ENCODE assay signal across 22 mouse cellular contexts in the genomic region with DNA sequence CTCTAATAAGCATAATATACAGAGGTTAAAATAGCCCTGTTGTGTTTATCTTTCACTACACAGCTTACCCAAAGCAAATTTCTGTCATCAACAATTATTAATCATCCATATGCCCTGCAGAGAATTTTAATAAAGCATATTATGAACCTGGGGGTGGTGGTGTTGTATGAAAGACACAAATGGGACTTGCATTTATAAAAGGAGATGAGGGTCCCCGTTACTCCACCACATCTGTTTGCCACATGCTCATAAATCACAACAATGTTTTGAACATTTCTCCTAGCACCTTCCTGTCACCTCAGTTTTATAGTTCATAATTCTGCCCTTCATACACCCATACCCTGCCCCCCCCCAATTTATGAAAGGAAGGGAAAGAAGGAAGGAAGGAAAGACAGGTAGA.
"Had no signal": no experiment of that assay in that cellular context is flagged by ENCODE, and none has a peak within 500 bp of the region (broad histone marks: within the 10 kb centered on the region; RNA-seq: fewer than 3 reads in every experiment).

No protein-coding gene starts in this region.

- H3K36me3 ChIP-seq: kidney, embryonic 15.5 days; limb, embryonic 12.5 days; liver, embryonic 12.5 days; liver, embryonic 15.5 days; lung, embryonic 15.5 days; midbrain, embryonic 12.5 days; midbrain, embryonic 15.5 days had no signal

- H3K9ac ChIP-seq: kidney, embryonic 15.5 days; limb, embryonic 12.5 days; liver, embryonic 12.5 days; liver, embryonic 15.5 days; lung, embryonic 15.5 days; midbrain, embryonic 12.5 days; midbrain, embryonic 15.5 days had no signal

- H3K4me3 ChIP-seq: kidney, embryonic 15.5 days; limb, embryonic 12.5 days; liver, embryonic 12.5 days; liver, embryonic 15.5 days; lung, embryonic 15.5 days; midbrain, embryonic 12.5 days; midbrain, embryonic 15.5 days had no signal

- ATAC-seq: liver, embryonic 12.5 days; midbrain, embryonic 15.5 days had no signal

- H3K27me3 ChIP-seq: kidney, embryonic 15.5 days; limb, embryonic 12.5 days; liver, embryonic 12.5 days; liver, embryonic 15.5 days; lung, embryonic 15.5 days; midbrain, embryonic 12.5 days; midbrain, embryonic 15.5 days had no signal

- H3K4me1 ChIP-seq: kidney, embryonic 15.5 days; limb, embryonic 12.5 days; liver, embryonic 12.5 days; liver, embryonic 15.5 days; lung, embryonic 15.5 days; midbrain, embryonic 12.5 days; midbrain, embryonic 15.5 days had no signal

- H3K27ac ChIP-seq: kidney, embryonic 15.5 days; limb, embryonic 12.5 days; liver, embryonic 12.5 days; liver, embryonic 15.5 days; lung, embryonic 15.5 days; midbrain, embryonic 12.5 days; midbrain, embryonic 15.5 days; stomach, postnatal 0 days had no signal

- H3K4me2 ChIP-seq: kidney, embryonic 15.5 days; limb, embryonic 12.5 days; liver, embryonic 12.5 days; liver, embryonic 15.5 days; lung, embryonic 15.5 days; midbrain, embryonic 12.5 days; midbrain, embryonic 15.5 days had no signal

- H3K9me3 ChIP-seq: kidney, embryonic 15.5 days; limb, embryonic 12.5 days; liver, embryonic 12.5 days; liver, embryonic 15.5 days; lung, embryonic 15.5 days; midbrain, embryonic 12.5 days; midbrain, embryonic 15.5 days had no signal

- DNase-seq: kidney, adult 11 months; kidney, adult 8-10 months; kidney, postnatal 14 days; kidney, postnatal 4 days; liver; lung, adult 18-20 months; lung, postnatal 10 days; lung, postnatal 36 days; right cerebral cortex, adult 18-20 months; right cerebral cortex, postnatal 14 days; right cerebral cortex, postnatal 4 days; thymus, adult 2 months; thymus, postnatal 14 days; thymus, postnatal 4 days had no signal
